Mouse (Mus musculus) lung, embryonic 16.5 days (tissue): ENCODE measurements at regions not wholly inside any gene's neighbourhood (a gene's known extent, or its start where the extent isn't known, plus 50 kb on each side); places are given as distances from the start of the nearest gene placed in this dataset.

Experiments
- ATAC-seq: fragments of 200-750 bp; cut with Nextera tagmentation; 2 replicates; pipeline ENCODE4 v1.8.0; 2017; ENCODE audit warnings: low read depth, mild to moderate bottlenecking, moderate library complexity
- H3K27ac ChIP-seq: fragments of 300-500 bp; sonication (generic); 2 replicates; pipeline ENCODE4 v1.5.1; 2014; ENCODE audit warnings: mild to moderate bottlenecking, control low read depth, low read length
- H3K27me3 ChIP-seq: fragments of 300-500 bp; sonication (generic); 2 replicates; pipeline ENCODE4 v1.6.1; 2014; ENCODE audit warnings: low read depth, low read length, mixed read lengths; ENCODE audit not compliant: control insufficient read depth, insufficient read depth
- H3K36me3 ChIP-seq: fragments of 300-500 bp; sonication (generic); 2 replicates; pipeline ENCODE4 v1.6.1; 2014; ENCODE audit warnings: low read length; ENCODE audit not compliant: control insufficient read depth, insufficient read depth
- H3K4me1 ChIP-seq: fragments of 300-500 bp; sonication (generic); replicated peaks from 2 replicates; pipeline ENCODE4 v1.6.1; 2014; ENCODE audit warnings: low read length, mixed read lengths; ENCODE audit not compliant: control insufficient read depth, insufficient read depth
- H3K4me2 ChIP-seq: fragments of 300-500 bp; sonication (generic); 2 replicates; pipeline ENCODE4 v1.6.1; 2014; ENCODE audit warnings: low read depth, low read length, control low read depth
- H3K4me3 ChIP-seq: fragments of 300-500 bp; sonication (generic); 2 replicates; pipeline ENCODE4 v1.5.1; 2014; ENCODE audit warnings: mild to moderate bottlenecking, low read length, control low read depth
- H3K9ac ChIP-seq: fragments of 300-500 bp; sonication (generic); 2 replicates; pipeline ENCODE4 v1.6.1; 2014; ENCODE audit warnings: low read length, control low read depth
- H3K9me3 ChIP-seq: fragments of 300-500 bp; sonication (generic); 2 replicates; pipeline ENCODE4 v1.6.1; 2016; ENCODE audit warnings: low read length; ENCODE audit not compliant: control insufficient read depth
- WGBS: fragments of 180-500 bp; shearing (Covaris S2); extraction: QIAGEN DNeasy Blood & Tissue Kit; methylation state at CpG from one replicate; pipeline ENCODE4 v1.1.7; 2014; 5-methylcytosine and 5-hydroxymethylcytosine counted together

GRCm38 (mm10) chr4:90906311-90906710, 494.3 kb downstream of the Elavl2 start:
- Histone ChIP-seq H3K4me3 (no peak overlapping the region), H3K9ac (no peak overlapping the region), H3K27ac (no peak overlapping the region), H3K27me3 (no peaks in the 10 kb centered on the region), H3K4me1 (no peaks in the 10 kb centered on the region), H3K36me3 (no peaks in the 10 kb centered on the region), H3K9me3 (no peaks in the 10 kb centered on the region), H3K4me2 (no peak overlapping the region)
- no peak for ATAC-seq
- WGBS = 89% methylated on average over 1 of the region's 1 CpGs

DNA sequence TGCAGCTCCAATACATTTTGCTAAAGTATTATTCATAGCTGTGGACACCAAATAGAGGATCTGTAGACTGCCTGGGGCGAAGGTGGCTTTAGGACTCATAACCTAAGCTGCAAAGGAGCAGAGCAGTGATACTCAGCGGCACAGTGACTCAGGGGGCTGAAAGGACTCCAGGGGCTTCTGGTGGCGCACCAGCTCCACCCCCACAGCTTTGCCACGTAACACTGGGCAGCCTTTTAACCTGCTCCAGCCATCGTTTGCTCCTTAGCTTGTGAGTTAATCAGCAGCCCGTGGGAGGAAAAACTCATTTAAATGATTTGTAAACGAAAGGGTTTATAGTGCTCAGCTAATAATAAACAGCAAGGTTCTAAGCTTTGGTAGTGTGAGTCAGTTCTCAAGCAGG, 532.4 kb downstream of the Elavl2 start:
- Histone ChIP-seq H3K4me2 (no peak overlapping the region), H3K9ac (no peak overlapping the region), H3K4me3 (no peak overlapping the region), H3K27me3 (no peaks in the 10 kb centered on the region), H3K4me1 (no peaks in the 10 kb centered on the region), H3K9me3 (no peaks in the 10 kb centered on the region; the same call in 1 of the 2 replicates), H3K36me3 (no peaks in the 10 kb centered on the region), H3K27ac (no peak overlapping the region)
- ATAC-seq = no peak
- WGBS = 49% methylated on average over 7 of the region's 7 CpGs

DNA sequence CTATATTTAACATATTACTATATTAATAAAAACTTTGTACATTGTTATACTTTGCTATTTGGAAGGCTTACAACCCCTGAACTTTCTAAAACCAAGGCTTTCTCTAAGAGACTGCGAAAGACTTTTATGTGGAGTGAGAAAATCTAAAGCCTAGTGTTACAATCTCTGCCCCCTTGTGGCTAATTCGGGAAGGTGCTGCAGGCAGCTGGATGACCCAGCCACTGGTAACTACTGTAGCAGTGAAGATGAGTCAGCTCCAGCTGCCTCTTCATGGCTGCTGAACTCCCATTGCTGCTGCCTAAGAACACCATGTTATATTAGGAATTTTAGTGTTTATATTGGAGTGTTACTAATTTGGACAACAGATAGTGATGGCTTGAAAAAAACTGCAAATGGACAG, 539.7 kb downstream of the Elavl2 start:
- no peaks in the 10 kb centered on the region for H3K9me3 ChIP-seq
- H3K4me2 ChIP-seq = no peak overlapping the region
- no peak overlapping the region for H3K4me3 ChIP-seq
- H3K4me1 ChIP-seq = no peaks in the 10 kb centered on the region
- H3K9ac ChIP-seq = no peak overlapping the region
- no peak for ATAC-seq
- WGBS = 42% methylated on average over 2 of the region's 2 CpGs
- no peaks in the 10 kb centered on the region for H3K27me3 ChIP-seq
- no peak overlapping the region for H3K27ac ChIP-seq
- H3K36me3 ChIP-seq = no peaks in the 10 kb centered on the region

- no peak overlapping the region for H3K9ac ChIP-seq
- 57% methylated on average over 3 of the region's 3 CpGs for WGBS
Measured at GRCm38 (mm10) chr4:90839804-90840203, 560.8 kb downstream of the Elavl2 start.

GRCm38 (mm10) chr4:90799078-90799477, 580.5 kb downstream of the Zfp352 start:
- H3K9me3 ChIP-seq = no peaks in the 10 kb centered on the region
- H3K27ac ChIP-seq = no peak overlapping the region
- no peaks in the 10 kb centered on the region for H3K36me3 ChIP-seq
- no peak for ATAC-seq
- H3K4me1 ChIP-seq = no peaks in the 10 kb centered on the region
- 56% methylated on average over 1 of the region's 1 CpGs for WGBS
- no peak overlapping the region for H3K9ac ChIP-seq
- no peak overlapping the region for H3K4me2 ChIP-seq
- no peak overlapping the region for H3K4me3 ChIP-seq
- no peaks in the 10 kb centered on the region for H3K27me3 ChIP-seq

More at GRCm38 (mm10) chr4:90839804-90840203, 560.8 kb downstream of the Elavl2 start:
- no peak overlapping the region for H3K4me2 ChIP-seq
- no peak overlapping the region for H3K27ac ChIP-seq
- no peaks in the 10 kb centered on the region for H3K27me3 ChIP-seq
- H3K4me3 ChIP-seq = no peak overlapping the region
- no peaks in the 10 kb centered on the region for H3K36me3 ChIP-seq
- no peak for ATAC-seq
- no peaks in the 10 kb centered on the region for H3K9me3 ChIP-seq
- H3K4me1 ChIP-seq = no peaks in the 10 kb centered on the region

GRCm38 (mm10) chr4:90798637-90799036, 580.0 kb downstream of the Zfp352 start:
- WGBS = 54% methylated on average over 3 of the region's 3 CpGs
- ATAC-seq = no peak
- H3K9me3 ChIP-seq = no peaks in the 10 kb centered on the region
- H3K4me1 ChIP-seq = no peaks in the 10 kb centered on the region
- H3K27me3 ChIP-seq = no peaks in the 10 kb centered on the region
- H3K27ac ChIP-seq = no peak overlapping the region
- H3K9ac ChIP-seq = no peak overlapping the region
- H3K4me3 ChIP-seq = no peak overlapping the region
- no peaks in the 10 kb centered on the region for H3K36me3 ChIP-seq
- no peak overlapping the region for H3K4me2 ChIP-seq

DNA sequence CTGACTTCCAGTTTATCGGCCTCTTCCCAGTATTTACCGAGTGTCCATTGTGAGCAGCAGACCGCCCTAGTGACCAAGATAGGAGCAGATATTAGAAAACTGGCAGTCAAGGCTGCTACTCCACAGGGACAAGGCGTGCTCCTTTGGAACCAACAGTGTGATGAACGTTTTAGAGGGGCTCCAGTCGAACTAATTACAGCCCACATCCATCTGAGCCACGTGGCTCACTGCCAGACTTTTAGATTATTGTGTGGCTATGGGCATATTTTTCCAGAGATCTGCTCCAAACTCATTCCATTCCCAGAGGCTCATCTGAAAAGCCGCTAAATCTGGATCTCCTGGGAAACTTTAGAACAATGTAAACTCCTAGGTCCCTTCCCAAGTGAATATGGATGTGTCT, 578.9 kb downstream of the Zfp352 start:
- H3K4me2 ChIP-seq = no peak overlapping the region
- no peak overlapping the region for H3K4me3 ChIP-seq
- no peaks in the 10 kb centered on the region for H3K36me3 ChIP-seq
- no peaks in the 10 kb centered on the region for H3K9me3 ChIP-seq
- 61% methylated on average over 8 of the region's 8 CpGs for WGBS
- H3K9ac ChIP-seq = no peak overlapping the region
- no peak for ATAC-seq
- H3K27ac ChIP-seq = no peak overlapping the region
- no peaks in the 10 kb centered on the region for H3K4me1 ChIP-seq
- H3K27me3 ChIP-seq = no peaks in the 10 kb centered on the region
